Mouse (Mus musculus) T-helper 17 cell (primary cell): ENCODE results near the gene Mgst2.

Experiments used
- in situ Hi-C, 2 experiments: fragments of 300-600 bp; cut with MboI, MseI; formaldehyde crosslinking; loops; 1 replicate in 1 of 2; 2 replicates in 1 of 2; pipeline ENCODE4 v1.15.1; 2025; ENCODE audit warnings: high pct_unique_total_duplicates in 2 of 2

Gene Mgst2

DNA sequence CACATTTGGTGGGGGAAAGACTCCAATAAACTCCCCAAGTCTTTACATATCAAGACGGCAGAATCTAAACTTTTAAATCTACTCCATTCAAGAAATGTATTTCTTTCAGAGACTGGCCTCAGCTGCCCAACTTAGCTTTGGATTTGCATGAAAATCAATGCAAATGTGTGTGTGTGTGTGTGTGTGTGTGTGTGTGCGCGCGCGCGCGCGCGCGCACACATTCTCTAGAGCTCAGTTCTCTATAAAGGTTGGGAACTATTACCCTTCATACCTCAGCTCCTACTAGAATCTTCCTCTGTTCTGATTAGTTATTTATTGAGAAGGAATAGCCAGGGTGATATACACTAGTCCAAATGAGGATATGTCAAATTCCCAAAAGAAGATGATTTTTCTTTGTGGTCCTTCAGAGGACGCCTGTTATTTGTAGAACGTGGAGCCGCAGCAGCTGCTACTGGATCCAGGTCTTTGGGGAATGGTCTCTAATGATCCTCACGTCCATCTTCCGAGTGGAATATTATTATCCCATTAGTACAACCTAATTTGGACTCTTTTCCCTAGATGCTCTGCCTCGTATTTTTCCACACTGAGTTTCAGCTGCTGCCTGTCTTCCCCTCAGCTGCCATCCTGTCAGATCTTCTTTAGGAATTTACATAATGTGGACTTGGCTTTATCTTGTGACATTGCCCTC is 71.9 kb downstream of the Mgst2 start:
- in situ Hi-C loops, result no loop called here
